Mouse (Mus musculus) olfactory bulb, adult 2 months (tissue): ENCODE results near the gene Fsd2.

Source experiments
- CTCF ChIP-seq: fragments of 200-500 bp; IDR thresholded peaks from 2 replicates; pipeline ENCODE4 v1.5.1; 2012; ENCODE audit warnings: low read depth, mild to moderate bottlenecking, low read length, moderate library complexity; ENCODE audit not compliant: insufficient read depth
- POLR2A ChIP-seq: fragments of 200-500 bp; IDR thresholded peaks from 2 replicates; pipeline ENCODE4 v1.6.1; 2012; ENCODE audit warnings: mild to moderate bottlenecking, low read depth, low read length, moderate library complexity; ENCODE audit not compliant: insufficient read depth

DNA sequence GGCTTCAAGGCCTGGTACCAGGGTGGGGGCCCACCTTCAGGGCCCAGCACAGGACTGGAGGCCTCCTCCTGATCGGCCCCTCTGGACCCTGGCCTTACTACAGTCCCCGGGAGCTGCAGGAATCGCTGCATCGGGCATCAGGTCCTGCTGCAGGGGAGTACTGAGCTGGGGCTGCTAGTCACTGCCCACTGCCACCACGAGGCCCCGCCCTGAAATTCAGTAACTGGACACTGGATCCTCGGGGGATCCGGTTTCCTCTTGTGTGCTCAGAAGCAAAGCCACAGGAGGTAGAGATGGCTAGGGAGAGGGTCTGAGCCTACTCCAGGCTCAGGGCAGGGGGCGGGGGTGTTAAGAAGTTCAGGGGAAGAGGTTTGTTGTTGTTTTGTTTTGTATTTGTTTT, 77.1 kb downstream of the Fsd2 start:
- no peak for TF ChIP-seq CTCF
- no peak for TF ChIP-seq POLR2A
